Mouse (Mus musculus): ENCODE measurements around the gene Klhdc7b.

Klhdc7b gene

GRCm38 (mm10) chr15:89384617-89385016, at the start of gene Klhdc7b:
TSS of gene Klhdc7b (plus strand) at chr15:89384917.
- no peak for DNase-seq (ENCODE audit: low spot score in 2 of 2)

- DNase-seq (ENCODE audit: low spot score in 2 of 2): no peak
Observed at GRCm38 (mm10) chr15:89336422-89336821, 48.3 kb upstream of the Klhdc7b start.

- DNase-seq (ENCODE audit: low spot score in 2 of 2): no peak
Observed at GRCm38 (mm10) chr15:89339696-89340095, 45.0 kb upstream of the Klhdc7b start.

- DNase-seq (ENCODE audit: low spot score in 2 of 2): no peak
Observed at GRCm38 (mm10) chr15:89340136-89340535, 44.6 kb upstream of the Klhdc7b start.

- no peak for DNase-seq (ENCODE audit: low spot score in 2 of 2)
Observed at GRCm38 (mm10) chr15:89341678-89342077, 43.0 kb upstream of the Klhdc7b start.

GRCm38 (mm10) chr15:89343325-89343724, 41.4 kb upstream of the Klhdc7b start:
- DNase-seq (ENCODE audit: low spot score in 2 of 2): no peak

- no peak for DNase-seq (ENCODE audit: low spot score in 2 of 2)
Observed at GRCm38 (mm10) chr15:89350447-89350846, 34.3 kb upstream of the Klhdc7b start.

- DNase-seq (ENCODE audit: low spot score in 2 of 2): no peak
Observed at GRCm38 (mm10) chr15:89351302-89351701, 33.4 kb upstream of the Klhdc7b start.

- DNase-seq (ENCODE audit: low spot score in 2 of 2): no peak
Observed at GRCm38 (mm10) chr15:89352054-89352453, 32.7 kb upstream of the Klhdc7b start.

- DNase-seq (ENCODE audit: low spot score in 2 of 2): no peak
Observed at GRCm38 (mm10) chr15:89352795-89353194, 31.9 kb upstream of the Klhdc7b start.

- DNase-seq (ENCODE audit: low spot score in 2 of 2): no peak
Observed at GRCm38 (mm10) chr15:89353837-89354236, 30.9 kb upstream of the Klhdc7b start.

- no peak for DNase-seq (ENCODE audit: low spot score in 2 of 2)
Observed at GRCm38 (mm10) chr15:89354455-89354854, 30.3 kb upstream of the Klhdc7b start.

- DNase-seq (ENCODE audit: low spot score in 2 of 2): peak; percentile 90 to 96
Observed at GRCm38 (mm10) chr15:89355241-89356187, 29.2 kb upstream of the Klhdc7b start, which contains the start of the genes Lmf2 and Ncaph2. TSS of gene Lmf2 (minus strand) at chr15:89355659. TSS of gene Ncaph2 (plus strand) at chr15:89355719.

GRCm38 (mm10) chr15:89356372-89356771, 28.3 kb upstream of the Klhdc7b start:
- peak; percentile 45 to 59 for DNase-seq (ENCODE audit: low spot score in 2 of 2)

- DNase-seq (ENCODE audit: low spot score in 2 of 2): no peak
Observed at GRCm38 (mm10) chr15:89358784-89359183, 25.9 kb upstream of the Klhdc7b start.

GRCm38 (mm10) chr15:89363051-89363450, 21.7 kb upstream of the Klhdc7b start:
- DNase-seq (ENCODE audit: low spot score in 2 of 2): no peak

GRCm38 (mm10) chr15:89365141-89365551, 19.6 kb upstream of the Klhdc7b start:
- no peak for DNase-seq (ENCODE audit: low spot score in 2 of 2)

GRCm38 (mm10) chr15:89372068-89372467, 12.6 kb upstream of the Klhdc7b start:
- no peak for DNase-seq (ENCODE audit: low spot score in 2 of 2)

GRCm38 (mm10) chr15:89372536-89372935, 12.2 kb upstream of the Klhdc7b start:
- no peak for DNase-seq (ENCODE audit: low spot score in 2 of 2)

- peak; percentile 77 to 87 for DNase-seq (ENCODE audit: low spot score in 2 of 2)
Observed at GRCm38 (mm10) chr15:89373027-89373761, 11.5 kb upstream of the Klhdc7b start.

- peak; percentile 86 to 94 for DNase-seq (ENCODE audit: low spot score in 2 of 2)
Observed at GRCm38 (mm10) chr15:89373762-89374248, 10.9 kb upstream of the Klhdc7b start, which contains the start of gene Sco2. TSS of gene Sco2 (minus strand) at chr15:89373846.

- no peak for DNase-seq (ENCODE audit: low spot score in 2 of 2)
Observed at GRCm38 (mm10) chr15:89374340-89374739, 10.4 kb upstream of the Klhdc7b start.

All from spleen, postnatal 14 days (tissue).